Mouse (Mus musculus) forebrain, postnatal 0 days (tissue): ENCODE measurements at regions not wholly inside any gene's neighbourhood (a gene's known extent, or its start where the extent isn't known, plus 50 kb on each side); places are given as distances from the start of the nearest gene placed in this dataset.

Experiments used
- ATAC-seq: fragments of 200-750 bp; cut with Nextera tagmentation; 2 replicates; pipeline ENCODE4 v1.8.0; 2017; ENCODE audit warnings: mild to moderate bottlenecking, moderate library complexity
- DNase-seq: peaks from one replicate; pipeline ENCODE4 v3.0.0-alpha.2; 2015
- H3K27ac ChIP-seq: fragments of 300-500 bp; sonication (generic); 2 replicates; pipeline ENCODE4 v1.5.1; 2014; ENCODE audit warnings: low read depth, mild to moderate bottlenecking, antibody characterized with exemption, low read length, moderate library complexity, mixed read lengths
- H3K27me3 ChIP-seq: fragments of 300-500 bp; sonication (generic); 2 replicates; pipeline ENCODE4 v1.6.1; 2014; ENCODE audit warnings: mild to moderate bottlenecking, low read length, mixed read lengths; ENCODE audit not compliant: insufficient read depth
- H3K36me3 ChIP-seq: fragments of 300-500 bp; sonication (generic); 2 replicates; pipeline ENCODE4 v1.6.1; 2014; ENCODE audit warnings: mild to moderate bottlenecking, moderate library complexity; ENCODE audit not compliant: insufficient read depth
- H3K4me1 ChIP-seq: fragments of 300-500 bp; sonication (generic); 2 replicates; pipeline ENCODE4 v1.6.1; 2014; ENCODE audit warnings: antibody characterized with exemption; ENCODE audit not compliant: insufficient read depth
- H3K4me2 ChIP-seq: fragments of 300-500 bp; sonication (generic); 2 replicates; pipeline ENCODE4 v1.6.1; 2014; ENCODE audit warnings: low read depth, mild to moderate bottlenecking, moderate library complexity
- H3K4me3 ChIP-seq: fragments of 300-500 bp; sonication (generic); 2 replicates; pipeline ENCODE4 v1.5.1; 2014; ENCODE audit warnings: low read depth, low read length, mixed read lengths
- H3K9ac ChIP-seq: fragments of 300-500 bp; sonication (generic); 2 replicates; pipeline ENCODE4 v1.6.1; 2014; ENCODE audit warnings: mild to moderate bottlenecking
- H3K9me3 ChIP-seq: fragments of 300-500 bp; sonication (generic); 2 replicates; pipeline ENCODE4 v1.6.1; 2016; ENCODE audit warnings: low read length
- CTCF ChIP-seq: sonication (generic); IDR thresholded peaks from 2 replicates; pipeline ENCODE4 v1.5.1; 2016; ENCODE audit warnings: antibody characterized with exemption, control low read depth, low read depth
- WGBS: fragments of 180-500 bp; shearing (Covaris S2); extraction: QIAGEN DNeasy Blood & Tissue Kit; methylation state at CpG from one replicate; pipeline ENCODE4 v1.1.7; 2014; 5-methylcytosine and 5-hydroxymethylcytosine counted together

- DNase-seq (no peak), ATAC-seq (no peak)
- no peak overlapping the region for H3K4me3 ChIP-seq
- no peak overlapping the region for H3K4me2 ChIP-seq
- H3K27me3 ChIP-seq = no peaks in the 10 kb centered on the region
- H3K9me3 ChIP-seq = no peaks in the 10 kb centered on the region
- no peaks in the 10 kb centered on the region for H3K4me1 ChIP-seq
- TF ChIP-seq CTCF = no peak
- H3K36me3 ChIP-seq = no peaks in the 10 kb centered on the region
- H3K9ac ChIP-seq = no peak overlapping the region
- no peak overlapping the region for H3K27ac ChIP-seq
These were observed 317.7 kb upstream of the Nwd2 start for GRCm38 (mm10) chr5:63331186-63331585.

DNA sequence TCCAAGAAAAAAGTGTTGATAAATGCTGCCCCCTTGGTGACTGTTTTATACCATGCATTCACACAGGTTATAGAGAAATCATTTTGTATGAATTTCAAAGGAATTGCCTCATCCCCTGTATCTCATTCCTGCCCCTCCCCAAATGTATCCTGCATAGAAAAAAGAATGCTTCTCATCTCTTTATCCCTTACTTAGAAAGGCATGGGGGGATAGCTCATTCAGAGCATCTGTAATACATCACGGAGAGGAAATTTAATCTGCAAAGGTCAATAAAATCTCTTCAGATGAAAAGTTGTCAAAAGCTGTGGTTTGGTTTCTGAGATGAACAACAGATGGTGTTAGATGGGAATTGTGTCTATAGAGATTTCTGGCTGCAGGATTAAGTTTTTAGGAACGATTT, 297.8 kb upstream of the Nwd2 start:
- H3K27ac ChIP-seq = no peak overlapping the region
- DNase-seq (no peak), ATAC-seq (no peak)
- 63% methylated on average over 2 of the region's 2 CpGs for WGBS
- H3K27me3 ChIP-seq = no peaks in the 10 kb centered on the region
- H3K4me3 ChIP-seq = no peak overlapping the region
- no peak overlapping the region for H3K4me2 ChIP-seq
- no peak overlapping the region for H3K9ac ChIP-seq
- no peak for TF ChIP-seq CTCF
- no peaks in the 10 kb centered on the region for H3K36me3 ChIP-seq
- H3K4me1 ChIP-seq = no peaks in the 10 kb centered on the region
- H3K9me3 ChIP-seq = no peaks in the 10 kb centered on the region

- H3K4me3 ChIP-seq = no peak overlapping the region
- H3K9ac ChIP-seq = no peak overlapping the region
- H3K9me3 ChIP-seq = no peaks in the 10 kb centered on the region
- no peaks in the 10 kb centered on the region for H3K36me3 ChIP-seq
- H3K27me3 ChIP-seq = no peaks in the 10 kb centered on the region
- DNase-seq = no peak
- WGBS = 79% methylated on average over 2 of the region's 2 CpGs
- TF ChIP-seq CTCF = no peak
- no peak for ATAC-seq
- H3K4me2 ChIP-seq = no peak overlapping the region
- no peaks in the 10 kb centered on the region for H3K4me1 ChIP-seq
- H3K27ac ChIP-seq = no peak overlapping the region
These were observed 256.9 kb upstream of the Nwd2 start for GRCm38 (mm10) chr5:63391956-63392355.

DNA sequence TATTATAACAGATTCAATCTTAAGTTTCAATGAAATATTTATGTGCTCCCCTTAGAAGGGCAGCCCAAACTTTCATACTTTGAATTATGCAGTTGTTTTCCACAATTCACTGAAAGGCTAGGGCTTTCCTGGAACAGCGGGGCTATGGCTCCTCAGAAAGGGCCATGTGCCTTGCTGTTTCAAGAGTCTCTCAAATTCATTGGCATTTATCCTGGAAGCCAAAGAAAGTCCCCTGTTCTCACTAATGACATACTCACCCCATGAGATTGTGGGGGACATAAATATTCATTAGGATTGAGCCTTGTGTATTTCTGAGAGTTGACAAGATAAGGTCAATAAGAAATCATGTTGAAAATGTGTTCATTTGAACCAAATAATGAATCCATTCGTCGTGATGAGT, 250.9 kb upstream of the Nwd2 start:
- WGBS = 64% methylated on average over 3 of the region's 3 CpGs
- no peaks in the 10 kb centered on the region for H3K36me3 ChIP-seq
- no peak for ATAC-seq

GRCm38 (mm10) chr5:63430167-63430566, 218.7 kb upstream of the Nwd2 start:
- 72% methylated on average over 3 of the region's 3 CpGs for WGBS
- ATAC-seq = 0 out of 2 replicates have a peak, but pooled peaks have one; percentile 23
- H3K4me2 ChIP-seq = no peak overlapping the region
- H3K27me3 ChIP-seq = no peaks in the 10 kb centered on the region
- no peak overlapping the region for H3K4me3 ChIP-seq
- H3K27ac ChIP-seq = no peak overlapping the region
- H3K9ac ChIP-seq = no peak overlapping the region
- H3K9me3 ChIP-seq = no peaks in the 10 kb centered on the region
- H3K36me3 ChIP-seq = no peaks in the 10 kb centered on the region
- TF ChIP-seq CTCF = no peak
- no peak for DNase-seq
- H3K4me1 ChIP-seq = no peaks in the 10 kb centered on the region

More for the DNA sequence above, 250.9 kb upstream of the Nwd2 start:
- no peak overlapping the region for H3K9ac ChIP-seq
- no peak overlapping the region for H3K4me2 ChIP-seq
- H3K27ac ChIP-seq = no peak overlapping the region
- TF ChIP-seq CTCF = no peak
- DNase-seq = no peak
- H3K4me3 ChIP-seq = no peak overlapping the region
- H3K4me1 ChIP-seq = no peaks in the 10 kb centered on the region
- no peaks in the 10 kb centered on the region for H3K27me3 ChIP-seq
- no peaks in the 10 kb centered on the region for H3K9me3 ChIP-seq

DNA sequence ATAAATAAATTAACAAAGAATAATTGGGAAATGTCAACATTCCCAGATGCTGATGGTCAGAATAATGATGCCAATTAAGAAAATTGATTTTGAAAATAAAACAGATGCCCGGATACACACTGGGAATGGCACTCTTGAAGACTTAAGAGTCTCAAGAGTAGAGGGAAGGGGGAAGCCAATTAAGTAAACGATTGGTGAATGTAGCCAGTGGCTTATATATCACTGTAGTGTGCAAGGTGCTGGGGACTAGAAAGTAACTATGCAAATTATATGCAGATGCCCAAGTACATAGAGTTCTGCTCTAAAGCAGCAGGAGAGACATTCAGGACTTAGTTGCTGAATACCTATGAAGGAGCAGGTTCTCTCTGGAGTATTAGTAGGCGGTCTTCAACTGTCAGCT, 204.5 kb upstream of the Nwd2 start:
- ATAC-seq = no peak
- DNase-seq = no peak

GRCm38 (mm10) chr5:63445171-63445570, 203.7 kb upstream of the Nwd2 start:
- Histone ChIP-seq H3K9ac (no peak overlapping the region), H3K4me2 (no peak overlapping the region), H3K4me1 (no peaks in the 10 kb centered on the region), H3K9me3 (no peaks in the 10 kb centered on the region), H3K36me3 (no peaks in the 10 kb centered on the region), H3K27me3 (no peaks in the 10 kb centered on the region), H3K4me3 (no peak overlapping the region), H3K27ac (no peak overlapping the region)
- ATAC-seq = no peak
- no peak for TF ChIP-seq CTCF
- WGBS = 69% methylated on average over 4 of the region's 4 CpGs
- no peak for DNase-seq

More for the DNA sequence above, 204.5 kb upstream of the Nwd2 start:
- Histone ChIP-seq H3K27ac (no peak overlapping the region), H3K9ac (no peak overlapping the region), H3K36me3 (no peaks in the 10 kb centered on the region), H3K27me3 (no peaks in the 10 kb centered on the region), H3K4me3 (no peak overlapping the region), H3K4me2 (no peak overlapping the region), H3K9me3 (no peaks in the 10 kb centered on the region), H3K4me1 (no peaks in the 10 kb centered on the region)
- WGBS = 48% methylated on average over 3 of the region's 3 CpGs
- TF ChIP-seq CTCF = no peak
